Mouse (Mus musculus) mature B cell (primary cell): ENCODE measurements at regions not wholly inside any gene's neighbourhood (a gene's known extent, or its start where the extent isn't known, plus 50 kb on each side); places are given as distances from the start of the nearest gene placed in this dataset.

ENCODE experiments used
- in situ Hi-C: fragments of 300-500 bp; cut with MboI; formaldehyde crosslinking; loops from 2 replicates; pipeline ENCODE4 v1.14.3; 2019

GRCm38 (mm10) chr4:48725660-48726348, 62.5 kb downstream of the Cavin4 start:
- in situ Hi-C loops: no loop called here

- in situ Hi-C loops: no loop called here
Measured at GRCm38 (mm10) chr4:48726349-48726835, 63.1 kb downstream of the Cavin4 start.

- in situ Hi-C loops: no loop called here
Measured at GRCm38 (mm10) chr4:48734854-48735564, 71.7 kb downstream of the Cavin4 start.

GRCm38 (mm10) chr4:48746237-48746636, 82.9 kb downstream of the Cavin4 start:
- in situ Hi-C loops: no loop called here

GRCm38 (mm10) chr4:48749566-48749965, 86.3 kb downstream of the Cavin4 start:
- in situ Hi-C loops: no loop called here

GRCm38 (mm10) chr4:48750087-48750486, 86.8 kb downstream of the Cavin4 start:
- in situ Hi-C loops: loop anchor here (25.0 kb wide), 1 partner anchor 562 kb away; no protein-coding TSS in a partner anchor

GRCm38 (mm10) chr4:48754466-48755171, 91.3 kb downstream of the Cavin4 start:
- in situ Hi-C loops: loop anchor here (25.0 kb wide), 1 partner anchor 558 kb away; no protein-coding TSS in a partner anchor

- in situ Hi-C loops: loop anchor here (25.0 kb wide), 1 partner anchor 552 kb away; no protein-coding TSS in a partner anchor
Measured at GRCm38 (mm10) chr4:48760625-48761024, 97.3 kb downstream of the Cavin4 start.

- in situ Hi-C loops: loop anchor here (25.0 kb wide), 1 partner anchor 546 kb away; no protein-coding TSS in a partner anchor
Measured at GRCm38 (mm10) chr4:48766458-48766857, 103.1 kb downstream of the Cavin4 start.

- in situ Hi-C loops: loop anchor here (25.0 kb wide), 1 partner anchor 542 kb away; no protein-coding TSS in a partner anchor
Measured at GRCm38 (mm10) chr4:48770403-48770953, 107.2 kb downstream of the Cavin4 start.

- in situ Hi-C loops: loop anchor here (25.0 kb wide), 1 partner anchor 541 kb away; no protein-coding TSS in a partner anchor
Measured at GRCm38 (mm10) chr4:48770954-48771665, 107.8 kb downstream of the Cavin4 start.

- in situ Hi-C loops: loop anchor here (25.0 kb wide), 1 partner anchor 540 kb away; no protein-coding TSS in a partner anchor
Measured at GRCm38 (mm10) chr4:48771836-48772235, 108.5 kb downstream of the Cavin4 start.

- in situ Hi-C loops: no loop called here
Measured at GRCm38 (mm10) chr4:48779202-48779905, 116.0 kb downstream of the Cavin4 start.

GRCm38 (mm10) chr4:48779955-48780354, 116.6 kb downstream of the Cavin4 start:
- in situ Hi-C loops: no loop called here

GRCm38 (mm10) chr4:48781099-48781498, 117.8 kb downstream of the Cavin4 start:
- in situ Hi-C loops: no loop called here

GRCm38 (mm10) chr4:48782686-48783085, 119.4 kb downstream of the Cavin4 start:
- in situ Hi-C loops: no loop called here

GRCm38 (mm10) chr4:48791096-48791495, 127.8 kb downstream of the Cavin4 start:
- in situ Hi-C loops: no loop called here

- in situ Hi-C loops: no loop called here
Measured at GRCm38 (mm10) chr4:48803777-48804176, 140.5 kb downstream of the Cavin4 start.

GRCm38 (mm10) chr4:48808571-48808970, 145.3 kb downstream of the Cavin4 start:
- in situ Hi-C loops: no loop called here

GRCm38 (mm10) chr4:48833718-48834117, 170.4 kb downstream of the Cavin4 start:
- in situ Hi-C loops: no loop called here
